Mouse (Mus musculus): Measurements from ENCODE around the gene B130006D01Rik. TPM values are rescaled to one million over a fixed set of nuclear protein-coding genes. Genes with fewer than 3 reads are reported as not detected.
"Not testable (repeated sequence)": the region's sequence is repeated elsewhere in the genome, so short reads cannot be mapped to it uniquely, and the experiment has no call there.

Gene B130006D01Rik
- polyA plus RNA-seq, 1 experiment from 2014 or later: 1.3 TPM

- 98% methylated on average over 4 of the region's 4 CpGs for WGBS
- ATAC-seq (ENCODE audit: low read depth); H3K9me3 ChIP-seq; H3K27ac ChIP-seq (replicated peaks); H3K4me3 ChIP-seq; H3K4me1 ChIP-seq (replicated peaks); H3K27me3 ChIP-seq; H3K4me2 ChIP-seq; H3K9ac ChIP-seq: not testable (repeated sequence)
- H3K36me3 ChIP-seq: peaks cover 59% of the 10 kb centered on the region
These were observed 31.8 kb downstream of the B130006D01Rik start for GRCm38 (mm10) chr11:95755137-95755536.

GRCm38 (mm10) chr11:95760521-95760920 is 37.1 kb downstream of the B130006D01Rik start:
- Histone ChIP-seq H3K4me1 (replicated peaks) (no peaks in the 10 kb centered on the region), H3K27me3 (no peaks in the 10 kb centered on the region), H3K4me3 (no peak overlapping the region), H3K9ac (no peak overlapping the region), H3K4me2 (no peak overlapping the region), H3K27ac (replicated peaks) (no peak overlapping the region), H3K9me3 (no peaks in the 10 kb centered on the region), H3K36me3 (peaks cover 40% of the 10 kb centered on the region)
- WGBS: 94% methylated on average over 5 of the region's 5 CpGs
- ATAC-seq (ENCODE audit: low read depth): no peak

GRCm38 (mm10) chr11:95762996-95763395 is 39.6 kb downstream of the B130006D01Rik start:
- peaks cover 30% of the 10 kb centered on the region for H3K36me3 ChIP-seq

GRCm38 (mm10) chr11:95764806-95765205 is 41.4 kb downstream of the B130006D01Rik start:
- no peak overlapping the region for H3K4me3 ChIP-seq
- no peak overlapping the region for H3K4me2 ChIP-seq
- no peaks in the 10 kb centered on the region for H3K4me1 ChIP-seq (replicated peaks)
- H3K27ac ChIP-seq (replicated peaks): no peak overlapping the region
- H3K27me3 ChIP-seq: no peaks in the 10 kb centered on the region
- no peak overlapping the region for H3K9ac ChIP-seq
- H3K36me3 ChIP-seq: peaks cover 40% of the 10 kb centered on the region
- ATAC-seq (ENCODE audit: low read depth): no peak
- H3K9me3 ChIP-seq: no peaks in the 10 kb centered on the region
- WGBS: 56% methylated on average over 8 of the region's 8 CpGs

More at GRCm38 (mm10) chr11:95762996-95763395, 39.6 kb downstream of the B130006D01Rik start:
- Histone ChIP-seq H3K27ac (replicated peaks) (no peak overlapping the region), H3K4me3 (no peak overlapping the region), H3K27me3 (no peaks in the 10 kb centered on the region), H3K9me3 (no peaks in the 10 kb centered on the region), H3K4me2 (no peak overlapping the region), H3K9ac (no peak overlapping the region), H3K4me1 (replicated peaks) (no peaks in the 10 kb centered on the region)
- WGBS: 83% methylated on average over 4 of the region's 4 CpGs
- no peak for ATAC-seq (ENCODE audit: low read depth)

- H3K27me3 ChIP-seq: no peaks in the 10 kb centered on the region
- H3K36me3 ChIP-seq: peaks cover 44% of the 10 kb centered on the region
- no peaks in the 10 kb centered on the region for H3K9me3 ChIP-seq
- 88% methylated on average over 10 of the region's 10 CpGs for WGBS
- no peak for ATAC-seq (ENCODE audit: low read depth)
- no peak overlapping the region for H3K27ac ChIP-seq (replicated peaks)
- H3K4me3 ChIP-seq: no peak overlapping the region
- no peaks in the 10 kb centered on the region for H3K4me1 ChIP-seq (replicated peaks)
- no peak overlapping the region for H3K4me2 ChIP-seq
- no peak overlapping the region for H3K9ac ChIP-seq
These were observed 41.9 kb downstream of the B130006D01Rik start for GRCm38 (mm10) chr11:95765334-95765733.

- Histone ChIP-seq H3K9me3 (no peaks in the 10 kb centered on the region), H3K9ac (no peak overlapping the region), H3K4me3 (no peak overlapping the region), H3K36me3 (peaks cover 39% of the 10 kb centered on the region), H3K4me1 (replicated peaks) (0 out of 2 replicates have a peak, but pooled peaks cover 5% of the 10 kb centered on the region), H3K27me3 (no peaks in the 10 kb centered on the region), H3K4me2 (no peak overlapping the region), H3K27ac (replicated peaks) (no peak overlapping the region)
- 65% methylated on average over 6 of the region's 6 CpGs for WGBS
- no peak for ATAC-seq (ENCODE audit: low read depth)
These were observed 44.9 kb downstream of the B130006D01Rik start for GRCm38 (mm10) chr11:95768244-95768643.

GRCm38 (mm10) chr11:95769208-95769607 is 45.8 kb downstream of the B130006D01Rik start:
- no peak for ATAC-seq (ENCODE audit: low read depth)
- 91% methylated on average over 10 of the region's 10 CpGs for WGBS
- H3K4me1 ChIP-seq (replicated peaks): 0 out of 2 replicates have a peak, but pooled peaks cover 5% of the 10 kb centered on the region
- H3K27ac ChIP-seq (replicated peaks): no peak overlapping the region
- H3K9ac ChIP-seq: no peak overlapping the region
- no peaks in the 10 kb centered on the region for H3K27me3 ChIP-seq
- H3K4me3 ChIP-seq: no peak overlapping the region
- peaks cover 30% of the 10 kb centered on the region for H3K36me3 ChIP-seq
- H3K9me3 ChIP-seq: no peaks in the 10 kb centered on the region
- no peak overlapping the region for H3K4me2 ChIP-seq

- ATAC-seq (ENCODE audit: low read depth): no peak
- Histone ChIP-seq H3K9me3 (no peaks in the 10 kb centered on the region), H3K27ac (replicated peaks) (0 out of 2 replicates have a peak overlapping the region, but pooled peaks have one; percentile 5), H3K4me1 (replicated peaks) (0 out of 2 replicates have a peak, but pooled peaks cover 5% of the 10 kb centered on the region), H3K9ac (no peak overlapping the region), H3K27me3 (no peaks in the 10 kb centered on the region), H3K36me3 (peaks cover 28% of the 10 kb centered on the region), H3K4me2 (no peak overlapping the region), H3K4me3 (no peak overlapping the region)
- WGBS: 64% methylated on average over 9 of the region's 9 CpGs
These were observed 47.5 kb downstream of the B130006D01Rik start for GRCm38 (mm10) chr11:95770720-95771364.

GRCm38 (mm10) chr11:95771665-95772064 is 48.3 kb downstream of the B130006D01Rik start:
- Histone ChIP-seq H3K27ac (replicated peaks) (no peak overlapping the region), H3K4me1 (replicated peaks) (0 out of 2 replicates have a peak, but pooled peaks cover 5% of the 10 kb centered on the region), H3K4me3 (no peak overlapping the region), H3K9ac (no peak overlapping the region), H3K4me2 (no peak overlapping the region), H3K9me3 (no peaks in the 10 kb centered on the region), H3K27me3 (no peaks in the 10 kb centered on the region), H3K36me3 (peaks cover 28% of the 10 kb centered on the region)
- ATAC-seq (ENCODE audit: low read depth): no peak
- 87% methylated on average over 8 of the region's 8 CpGs for WGBS

- H3K9ac ChIP-seq: no peak overlapping the region
- 86% methylated on average over 3 of the region's 3 CpGs for WGBS
- no peak overlapping the region for H3K4me3 ChIP-seq
- no peaks in the 10 kb centered on the region for H3K27me3 ChIP-seq
- no peaks in the 10 kb centered on the region for H3K9me3 ChIP-seq
- peaks cover 31% of the 10 kb centered on the region for H3K36me3 ChIP-seq
- H3K27ac ChIP-seq (replicated peaks): no peak overlapping the region
- no peak for ATAC-seq (ENCODE audit: low read depth)
- H3K4me1 ChIP-seq (replicated peaks): 0 out of 2 replicates have a peak, but pooled peaks cover 5% of the 10 kb centered on the region
- H3K4me2 ChIP-seq: no peak overlapping the region
These were observed 49.9 kb downstream of the B130006D01Rik start for GRCm38 (mm10) chr11:95773264-95773663.

Measured in neural tube, embryonic 13.5 days (tissue).